Mouse (Mus musculus): ENCODE measurements around the gene Dhx15.

The Dhx15 gene

GRCm38 (mm10) chr5:52141936-52142335 lies 48.4 kb downstream of the Dhx15 start:
- DNase-seq (ENCODE audit: low spot score): no peak

GRCm38 (mm10) chr5:52138819-52139218 lies 51.5 kb downstream of the Dhx15 start:
- peak; percentile 20 for DNase-seq (ENCODE audit: low spot score)

GRCm38 (mm10) chr5:52138134-52138533 lies 52.2 kb downstream of the Dhx15 start:
- peak; percentile 21 for DNase-seq (ENCODE audit: low spot score)

- DNase-seq (ENCODE audit: low spot score): no peak
Measured at GRCm38 (mm10) chr5:52135460-52136141, 54.7 kb downstream of the Dhx15 start.

- DNase-seq (ENCODE audit: low spot score): no peak
Measured at GRCm38 (mm10) chr5:52132840-52133239, 57.5 kb downstream of the Dhx15 start.

GRCm38 (mm10) chr5:52132092-52132491 lies 58.2 kb downstream of the Dhx15 start:
- peak; percentile 24 for DNase-seq (ENCODE audit: low spot score)

- DNase-seq (ENCODE audit: low spot score): no peak
Measured at GRCm38 (mm10) chr5:52131389-52131788, 58.9 kb downstream of the Dhx15 start.

- no peak for DNase-seq (ENCODE audit: low spot score)
Measured at GRCm38 (mm10) chr5:52130496-52130895, 59.8 kb downstream of the Dhx15 start.

- DNase-seq (ENCODE audit: low spot score): no peak
Measured at GRCm38 (mm10) chr5:52126263-52126662, 64.1 kb downstream of the Dhx15 start.

- DNase-seq (ENCODE audit: low spot score): no peak
Measured at GRCm38 (mm10) chr5:52125854-52126253, 64.5 kb downstream of the Dhx15 start.

GRCm38 (mm10) chr5:52122146-52122545 lies 68.2 kb downstream of the Dhx15 start:
- no peak for DNase-seq (ENCODE audit: low spot score)

- no peak for DNase-seq (ENCODE audit: low spot score)
Measured at GRCm38 (mm10) chr5:52119822-52120221, 70.5 kb downstream of the Dhx15 start.

GRCm38 (mm10) chr5:52119192-52119591 lies 71.1 kb downstream of the Dhx15 start:
- no peak for DNase-seq (ENCODE audit: low spot score)

- no peak for DNase-seq (ENCODE audit: low spot score)
Measured at GRCm38 (mm10) chr5:52117829-52118228, 72.5 kb downstream of the Dhx15 start.

GRCm38 (mm10) chr5:52116404-52116803 lies 73.9 kb downstream of the Dhx15 start:
- no peak for DNase-seq (ENCODE audit: low spot score)

GRCm38 (mm10) chr5:52115821-52116317 lies 74.4 kb downstream of the Dhx15 start:
- DNase-seq (ENCODE audit: low spot score): peak; percentile 15

- DNase-seq (ENCODE audit: low spot score): no peak
Measured at GRCm38 (mm10) chr5:52114751-52115451, 75.4 kb downstream of the Dhx15 start.

- DNase-seq (ENCODE audit: low spot score): no peak
Measured at GRCm38 (mm10) chr5:52113851-52114731, 76.2 kb downstream of the Dhx15 start.

GRCm38 (mm10) chr5:52112953-52113841 lies 77.1 kb downstream of the Dhx15 start:
- no peak for DNase-seq (ENCODE audit: low spot score)

- DNase-seq (ENCODE audit: low spot score): no peak
Measured at GRCm38 (mm10) chr5:52112191-52112760, 78.0 kb downstream of the Dhx15 start.

All from lung, postnatal 25 days (tissue).